Mouse (Mus musculus): ENCODE measurements at regions not wholly inside any gene's neighbourhood (a gene's known extent, or its start where the extent isn't known, plus 50 kb on each side); places are given as distances from the start of the nearest gene placed in this dataset.

DNA sequence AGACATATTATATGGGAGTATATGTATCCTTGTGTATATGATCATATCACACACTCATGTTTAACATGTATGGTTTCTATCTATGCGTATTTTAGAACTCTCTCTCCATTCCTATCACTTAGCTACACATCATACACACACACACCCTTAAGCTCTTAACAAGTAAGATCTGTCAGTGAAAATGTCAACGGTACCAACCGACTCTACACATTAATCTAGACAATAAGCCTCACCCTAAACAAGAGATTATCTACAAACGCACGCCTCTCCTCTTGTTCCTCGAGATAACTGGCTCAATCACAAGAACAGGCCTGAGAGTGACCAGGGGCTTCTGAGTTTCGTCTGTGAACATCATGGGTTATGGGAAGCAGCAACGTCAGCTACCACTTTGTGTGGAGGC is 201.9 kb upstream of the Klf3 start (continued):
- no peak for TF ChIP-seq ZKSCAN1 (IDR thresholded peaks at IDR 0.05; ENCODE audit: low read depth, low read length)
- 0 out of 2 replicates have a peak, but pooled peaks have one; percentile 41 for TF ChIP-seq TBP (IDR thresholded peaks at IDR 0.05; ENCODE audit: low read depth, low read length)
- TF ChIP-seq MYC (IDR thresholded peaks at IDR 0.05; ENCODE audit: low read depth, low read length) = no peak
- TF ChIP-seq HCFC1 (IDR thresholded peaks at IDR 0.05; ENCODE audit: low read depth, low read length) = no peak
- peak; percentile 95 for TF ChIP-seq TCF12 (IDR thresholded peaks at IDR 0.05; ENCODE audit: low read depth, low read length)
- TF ChIP-seq EP300 (IDR thresholded peaks at IDR 0.05; ENCODE audit: low read depth in 1 of 2, low read length in 2 of 2) = peak; percentile 97 to 99
- no peak; the same call in 1 of the 2 replicates for TF ChIP-seq MAZ (IDR thresholded peaks at IDR 0.05; ENCODE audit: low read depth, low read length)
- no peak for TF ChIP-seq MEF2A (IDR thresholded peaks at IDR 0.05; ENCODE audit: extremely low read depth, insufficient replicate concordance, low read depth, low read length, poor library complexity, severe bottlenecking)
- no peak for TF ChIP-seq UBTF (IDR thresholded peaks at IDR 0.05; ENCODE audit: borderline replicate concordance, insufficient read depth, low read depth, low read length)
- TF ChIP-seq ETS1 (IDR thresholded peaks at IDR 0.05; ENCODE audit: low read depth, low read length) = peak; percentile 85
- TF ChIP-seq MAX (IDR thresholded peaks at IDR 0.05; ENCODE audit: low read length) = no peak

DNA sequence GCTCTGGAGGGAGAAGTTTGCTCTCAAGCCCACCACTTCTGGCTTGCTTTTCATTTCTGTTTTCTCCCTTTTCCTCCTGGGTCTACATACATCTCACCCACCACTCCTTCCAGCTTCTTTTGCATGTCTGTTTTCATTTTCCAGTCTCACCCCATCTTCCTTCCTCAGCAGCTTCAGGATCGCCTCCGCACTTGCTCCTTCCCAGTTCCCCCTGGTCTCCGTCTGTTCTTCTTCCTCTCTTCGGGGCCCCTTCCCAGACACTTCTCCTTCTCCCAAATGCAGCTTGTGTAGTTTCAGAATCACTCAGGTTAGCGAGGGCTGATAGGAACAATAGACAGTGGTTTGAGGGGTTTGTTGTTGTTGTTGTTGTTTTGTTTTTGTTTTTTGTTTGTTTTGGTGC is 201.4 kb upstream of the Klf3 start:
- peaks cover 12 to 20% of the 10 kb centered on the region in 2 experiments for H3K4me1 ChIP-seq (ENCODE audit: control insufficient read depth in 1 of 2, insufficient read depth in 2 of 2, low read length in 2 of 2)
- no peaks in the 10 kb centered on the region; the same call in 1 of the 2 replicates for H3K79me2 ChIP-seq (ENCODE audit: control insufficient read depth, insufficient read depth, low read length, poor library complexity)
- no peaks in the 10 kb centered on the region for H3K9me3 ChIP-seq (replicated peaks; ENCODE audit: insufficient read depth, low read length)
- H3K27ac ChIP-seq (ENCODE audit: control insufficient read depth, low read depth, low read length) = peak overlapping the region; percentile 84
- TF ChIP-seq MAZ (IDR thresholded peaks at IDR 0.05; ENCODE audit: low read depth, low read length) (no peak), CTCF (IDR thresholded peaks at IDR 0.05 in 2 of 3, conservative IDR thresholded peaks at IDR 0.05 in 1 of 3; ENCODE audit: control insufficient read depth in 1 of 3, insufficient read depth in 1 of 3, low read depth in 2 of 3, low read length in 3 of 3, poor library complexity in 1 of 3, severe bottlenecking in 1 of 3) (no peak), TBP (IDR thresholded peaks at IDR 0.05; ENCODE audit: low read depth, low read length) (no peak), E2F4 (IDR thresholded peaks at IDR 0.05; ENCODE audit: borderline replicate concordance, low read depth, low read length) (no peak), TAL1 (IDR thresholded peaks at IDR 0.05; ENCODE audit: low read length) (no peak), ZKSCAN1 (IDR thresholded peaks at IDR 0.05; ENCODE audit: low read depth, low read length) (no peak), GATA1 (IDR thresholded peaks at IDR 0.05; ENCODE audit: low read depth, low read length) (no peak), POLR2A (IDR thresholded peaks at IDR 0.05; ENCODE audit: control insufficient read depth in 1 of 2, insufficient read depth in 1 of 2, low read depth in 1 of 2, low read length in 2 of 2, poor library complexity in 1 of 2) (no peak), KAT2A (conservative IDR thresholded peaks at IDR 0.05; ENCODE audit: low read depth, low read length) (no peak), ELF1 (IDR thresholded peaks at IDR 0.05; ENCODE audit: low read depth, low read length) (no peak), RAD21 (IDR thresholded peaks at IDR 0.05; ENCODE audit: low read depth, low read length) (no peak), MYC (IDR thresholded peaks at IDR 0.05; ENCODE audit: low read depth, low read length) (no peak), GABPA (IDR thresholded peaks at IDR 0.05; ENCODE audit: low read depth, low read length) (no peak), TCF12 (IDR thresholded peaks at IDR 0.05; ENCODE audit: low read depth, low read length) (no peak), RCOR1 (IDR thresholded peaks at IDR 0.05; ENCODE audit: low read depth, low read length) (no peak), POLR2AphosphoS5 (IDR thresholded peaks at IDR 0.05; ENCODE audit: borderline replicate concordance, low read depth, low read length) (no peak), MYB (IDR thresholded peaks at IDR 0.05; ENCODE audit: low read depth, low read length) (no peak)
- no peaks in the 10 kb centered on the region for H3K27me3 ChIP-seq (ENCODE audit: control insufficient read depth in 1 of 2, insufficient read depth in 2 of 2, low read length in 2 of 2)
- peaks cover 0 to 27% of the 10 kb centered on the region in 2 experiments; a peak in 2 of 4 replicates for H3K36me3 ChIP-seq (ENCODE audit: control insufficient read depth in 1 of 2, insufficient read depth in 2 of 2, low read length in 2 of 2)
- peak overlapping the region; percentile 47 for H3K9ac ChIP-seq (ENCODE audit: control insufficient read depth, low read depth, low read length, poor library complexity, severe bottlenecking)
- peak overlapping the region; percentile 20 to 34; a peak in 3 of 4 replicates for H3K4me3 ChIP-seq (ENCODE audit: control insufficient read depth in 1 of 2, insufficient read depth in 1 of 2, low read depth in 2 of 2, low read length in 2 of 2)
- peak; percentile 32 for DNase-seq (ENCODE audit: low read depth, low spot score)

Measured in MEL (cell line).